Comparison of ENCODE assay signal across 8 mouse cellular contexts in genomic region chrX:159650130-159650678, GRCm38 (mm10). TPM values are rescaled to one million over a fixed set of nuclear protein-coding genes. Genes with fewer than 3 reads are reported as not detected.
A peak's percentile ranks its signal among the peaks of the same experiment; 100 is the strongest.
DNase-seq lines count a peak whose midpoint lies in the region; ATAC-seq and TF ChIP-seq lines count a peak whose summit lies in the region.

No protein-coding gene starts in this region.

- H3K4me2 ChIP-seq in kidney, postnatal 0 days (ENCODE audit: low read length): no peak overlapping the region; the same call in 1 of the 2 replicates
- no peak overlapping the region for H3K4me2 ChIP-seq in midbrain, postnatal 0 days (ENCODE audit: low read depth, low read length, poor library complexity, severe bottlenecking)
- H3K4me2 ChIP-seq in forebrain, embryonic 12.5 days: no peak overlapping the region

- H3K9ac ChIP-seq in kidney, postnatal 0 days (ENCODE audit: low read depth, low read length): no peak overlapping the region
- H3K9ac ChIP-seq in midbrain, postnatal 0 days (replicated peaks; ENCODE audit: low read length, poor library complexity, severe bottlenecking): no peak overlapping the region
- no peak overlapping the region for H3K9ac ChIP-seq in forebrain, embryonic 12.5 days

- no peak overlapping the region for H3K4me3 ChIP-seq in heart, embryonic 10.5 days
- H3K4me3 ChIP-seq in kidney, postnatal 0 days (replicated peaks; ENCODE audit: low read depth, low read length): no peak overlapping the region
- no peak overlapping the region for H3K4me3 ChIP-seq in midbrain, postnatal 0 days (ENCODE audit: low read depth, low read length)
- H3K4me3 ChIP-seq in forebrain, embryonic 12.5 days (replicated peaks): no peak overlapping the region

- no peaks in the 10 kb centered on the region for H3K9me3 ChIP-seq in heart, embryonic 10.5 days
- no peaks in the 10 kb centered on the region for H3K9me3 ChIP-seq in kidney, postnatal 0 days (replicated peaks; ENCODE audit: low read length)
- H3K9me3 ChIP-seq in midbrain, postnatal 0 days (ENCODE audit: low read length): no peaks in the 10 kb centered on the region
- no peaks in the 10 kb centered on the region for H3K9me3 ChIP-seq in forebrain, embryonic 12.5 days

- H3K27ac ChIP-seq in heart, embryonic 10.5 days: no peak overlapping the region
- peak overlapping the region; percentile 57 for H3K27ac ChIP-seq in kidney, postnatal 0 days
- no peak overlapping the region for H3K27ac ChIP-seq in midbrain, postnatal 0 days (ENCODE audit: low read depth, low read length)
- H3K27ac ChIP-seq in forebrain, embryonic 12.5 days: no peak overlapping the region

- no peaks in the 10 kb centered on the region; the same call in 1 of the 2 replicates for H3K27me3 ChIP-seq in heart, embryonic 10.5 days (ENCODE audit: insufficient read depth, poor library complexity, severe bottlenecking)
- H3K27me3 ChIP-seq in kidney, postnatal 0 days (ENCODE audit: insufficient read depth, low read length): no peaks in the 10 kb centered on the region
- no peaks in the 10 kb centered on the region; the same call in 1 of the 2 replicates for H3K27me3 ChIP-seq in midbrain, postnatal 0 days (ENCODE audit: insufficient read depth, low read length)
- peaks cover 11% of the 10 kb centered on the region; the same call in 1 of the 2 replicates for H3K27me3 ChIP-seq in forebrain, embryonic 12.5 days

- no peak for TF ChIP-seq CTCF in kidney, postnatal 0 days (IDR thresholded peaks at IDR 0.05; ENCODE audit: low read depth)
- TF ChIP-seq CTCF in midbrain, postnatal 0 days (IDR thresholded peaks at IDR 0.05): no peak

- 61% methylated on average over 11 of the region's 11 CpGs for WGBS in heart, embryonic 10.5 days
- WGBS in kidney, postnatal 0 days: 44% methylated on average over 11 of the region's 11 CpGs
- 39% methylated on average over 11 of the region's 11 CpGs for WGBS in midbrain, postnatal 0 days
- WGBS in forebrain, embryonic 12.5 days: 50% methylated on average over 11 of the region's 11 CpGs

- H3K36me3 ChIP-seq in heart, embryonic 10.5 days: no peaks in the 10 kb centered on the region
- no peaks in the 10 kb centered on the region for H3K36me3 ChIP-seq in kidney, postnatal 0 days (ENCODE audit: insufficient read depth, low read length)
- H3K36me3 ChIP-seq in midbrain, postnatal 0 days (ENCODE audit: insufficient read depth, low read length): no peaks in the 10 kb centered on the region
- H3K36me3 ChIP-seq in forebrain, embryonic 12.5 days (replicated peaks): no peaks in the 10 kb centered on the region

- H3K4me1 ChIP-seq in heart, embryonic 10.5 days: no peaks in the 10 kb centered on the region
- no peaks in the 10 kb centered on the region for H3K4me1 ChIP-seq in kidney, postnatal 0 days (replicated peaks; ENCODE audit: insufficient read depth, low read length)
- no peaks in the 10 kb centered on the region for H3K4me1 ChIP-seq in midbrain, postnatal 0 days (ENCODE audit: insufficient read depth, low read length)
- no peaks in the 10 kb centered on the region for H3K4me1 ChIP-seq in forebrain, embryonic 12.5 days

- DNase-seq in heart, adult 18-20 months: peak; percentile 32 to 40
- DNase-seq in heart, embryonic 10.5 days (ENCODE audit: low spot score): no peak
- peak; percentile 34 for DNase-seq in kidney, postnatal 0 days (ENCODE audit: low spot score)
- DNase-seq in midbrain, postnatal 0 days (ENCODE audit: low spot score): peak; percentile 2
- no peak for DNase-seq in cerebellum, postnatal 25 days
- DNase-seq in cerebellum, postnatal 10 days: no peak

- peak; percentile 35; the same call in 1 of the 2 replicates for ATAC-seq in common myeloid progenitor, adult 5-6 weeks (replicated peaks; ENCODE audit: low read depth, poor library complexity, severe bottlenecking)
- ATAC-seq in kidney, postnatal 0 days (replicated peaks; ENCODE audit: low FRiP score, low read depth): no peak; the same call in 1 of the 2 replicates
- no peak for ATAC-seq in midbrain, postnatal 0 days (ENCODE audit: low FRiP score)
- ATAC-seq in forebrain, embryonic 12.5 days (ENCODE audit: low FRiP score): no peak

RNA-seq across cellular contexts. Expression of gene Sh3kbp1, which starts 23.1 kb away (rescaled TPM):
- total RNA-seq in heart, adult 18-20 months (2021): 100 to 1,000 TPM; 130 to 136 TPM
- 54.1 and 80.8 TPM in 2 replicates for polyA plus RNA-seq in heart, embryonic 10.5 days (2016; fragmentation: Nextera tagmentation; extraction: Ambion mirVana)
- 78.7 and 80.3 TPM in 2 replicates for total RNA-seq in common myeloid progenitor, adult 5-6 weeks (2017)
- polyA plus RNA-seq in kidney, postnatal 0 days (2015; fragmentation: Nextera tagmentation; extraction: Ambion mirVana): 31.5 and 32.2 TPM in 2 replicates
- total RNA-seq in midbrain, postnatal 0 days (2014; rRNA removed): 41.9 and 56.3 TPM in 2 replicates
- 37.0 and 42.4 TPM in 2 replicates for polyA plus RNA-seq in midbrain, postnatal 0 days (2015; fragmentation: Nextera tagmentation; extraction: Ambion mirVana)
- polyA plus RNA-seq in forebrain, embryonic 12.5 days (2016; fragmentation: Nextera tagmentation; extraction: Ambion mirVana): 31.1 and 31.2 TPM in 2 replicates

Comparison
In these comparisons a context has a peak if more than half of its experiments do, and no peak if none do; other contexts are left out.
1. DNase-seq: peak in heart, adult 18-20 months (2 of 2), kidney, postnatal 0 days (single experiment) and midbrain, postnatal 0 days (single experiment); none in heart, embryonic 10.5 days (single experiment), cerebellum, postnatal 25 days (0 of 2) and cerebellum, postnatal 10 days (0 of 2).